Mouse (Mus musculus) CH12.LX (cell line): ENCODE results near the gene Ina.

Source experiments
- CHD2 ChIP-seq: IDR thresholded peaks from 2 replicates; pipeline ENCODE4 v1.6.1; 2011; ENCODE audit warnings: low read length, improper control_type of control experiment
- CTCF ChIP-seq, 2 experiments: IDR thresholded peaks in 1 of 2; conservative IDR thresholded peaks in 1 of 2; 2 replicates each; pipeline ENCODE4 v1.5.1; 2011 to 2012; ENCODE audit warnings: low read depth in 2 of 2, low read length in 2 of 2, improper control_type of control experiment in 1 of 2, inconsistent platforms in 1 of 2, mild to moderate bottlenecking in 1 of 2, moderate library complexity in 1 of 2
- E2F4 ChIP-seq: IDR thresholded peaks from 2 replicates; pipeline ENCODE4 v1.6.1; 2011; ENCODE audit warnings: low read depth, low read length, improper control_type of control experiment; ENCODE audit not compliant: insufficient replicate concordance
- EP300 ChIP-seq: IDR thresholded peaks from 2 replicates; pipeline ENCODE4 v1.6.1; 2011; ENCODE audit warnings: low read length, improper control_type of control experiment
- HCFC1 ChIP-seq: IDR thresholded peaks from 2 replicates; pipeline ENCODE4 v1.6.1; 2012; ENCODE audit warnings: low read depth, mild to moderate bottlenecking, inconsistent platforms, low read length, improper control_type of control experiment
- JUND ChIP-seq: conservative IDR thresholded peaks from 2 replicates; pipeline ENCODE4 v1.6.1; 2011; ENCODE audit warnings: low read depth, low read length, improper control_type of control experiment
- MEF2A ChIP-seq: IDR thresholded peaks from 2 replicates; pipeline ENCODE4 v1.6.1; 2014; ENCODE audit warnings: low read depth, mild to moderate bottlenecking, inconsistent platforms, low read length, improper control_type of control experiment, borderline replicate concordance
- POLR2A ChIP-seq: IDR thresholded peaks from 2 replicates; pipeline ENCODE4 v1.6.1; 2011; ENCODE audit warnings: low read depth, mild to moderate bottlenecking, improper control_type of control experiment, low read length
- POLR2AphosphoS2 ChIP-seq: IDR thresholded peaks from 2 replicates; pipeline ENCODE4 v1.6.1; 2011; ENCODE audit warnings: low read depth, low read length, improper control_type of control experiment
- RCOR1 ChIP-seq: conservative IDR thresholded peaks from 2 replicates; pipeline ENCODE4 v1.6.1; 2012; ENCODE audit warnings: low read depth, mild to moderate bottlenecking, inconsistent platforms, low read length, improper control_type of control experiment
- SIN3A ChIP-seq: IDR thresholded peaks from 2 replicates; pipeline ENCODE4 v1.6.1; 2012; ENCODE audit warnings: low read length, improper control_type of control experiment, inconsistent platforms
- TBP ChIP-seq: conservative IDR thresholded peaks from 2 replicates; pipeline ENCODE4 v1.6.1; 2011; ENCODE audit warnings: low read depth, low read length, improper control_type of control experiment
- ZC3H11A ChIP-seq: IDR thresholded peaks from 2 replicates; pipeline ENCODE4 v1.6.1; 2012; ENCODE audit warnings: low read depth, mild to moderate bottlenecking, inconsistent platforms, low read length, improper control_type of control experiment
- ZNF384 ChIP-seq: IDR thresholded peaks from 2 replicates; pipeline ENCODE4 v1.6.1; 2012; ENCODE audit warnings: low read depth, low read length, improper control_type of control experiment, inconsistent platforms

- TF ChIP-seq POLR2A: peak; percentile 62
- no peak for TF ChIP-seq CHD2
- TF ChIP-seq CTCF (conservative IDR thresholded peaks at IDR 0.05 in 1 of 2, IDR thresholded peaks at IDR 0.05 in 1 of 2; ENCODE audit: low read depth in 2 of 2, low read length in 2 of 2): no peak
- no peak for TF ChIP-seq ZNF384
- TF ChIP-seq SIN3A: peak; percentile 89
- TF ChIP-seq JUND: no peak
- no peak for TF ChIP-seq RCOR1
- TF ChIP-seq TBP: peak; percentile 63; the same call in 1 of the 2 replicates
- no peak for TF ChIP-seq POLR2AphosphoS2
- no peak; the same call in 1 of the 2 replicates for TF ChIP-seq MEF2A
- TF ChIP-seq E2F4: no peak
- 0 out of 2 replicates have a peak, but pooled peaks have one; percentile 19 for TF ChIP-seq HCFC1
- no peak for TF ChIP-seq ZC3H11A
- no peak for TF ChIP-seq EP300
These were observed 53.6 kb downstream of the Ina start for GRCm38 (mm10) chr19:47067924-47068611.
